Mouse (Mus musculus) hindbrain, embryonic 10.5 days (tissue): ENCODE results near the gene Atp1b2. TPM values are rescaled to one million over a fixed set of nuclear protein-coding genes. Genes with fewer than 3 reads are reported as not detected.
A peak's percentile ranks its signal among the peaks of the same experiment; 100 is the strongest.
"Not testable (repeated sequence)": the region's sequence is repeated elsewhere in the genome, so short reads cannot be mapped to it uniquely, and the experiment has no call there.

Experiments used
- DNase-seq: peaks from one replicate; pipeline ENCODE4 v3.0.0-alpha.2; 2017; ENCODE audit warnings: low spot score
- H3K27ac ChIP-seq: fragments of 300-500 bp; sonication (generic); 2 replicates; pipeline ENCODE4 v1.5.1; 2016; ENCODE audit warnings: mild to moderate bottlenecking, moderate library complexity
- H3K27me3 ChIP-seq: fragments of 300-500 bp; sonication (generic); 2 replicates; pipeline ENCODE4 v1.6.1; 2016; ENCODE audit warnings: mild to moderate bottlenecking; ENCODE audit not compliant: poor library complexity, insufficient read depth, severe bottlenecking
- H3K36me3 ChIP-seq: fragments of 300-500 bp; sonication (generic); 2 replicates; pipeline ENCODE4 v1.6.1; 2016; ENCODE audit warnings: mild to moderate bottlenecking, moderate library complexity
- H3K4me1 ChIP-seq: fragments of 300-500 bp; sonication (generic); replicated peaks from 2 replicates; pipeline ENCODE4 v1.6.1; 2016; ENCODE audit warnings: mild to moderate bottlenecking
- H3K4me3 ChIP-seq: fragments of 300-500 bp; sonication (generic); 2 replicates; pipeline ENCODE4 v1.5.1; 2016; ENCODE audit warnings: mild to moderate bottlenecking, moderate library complexity
- H3K9me3 ChIP-seq: fragments of 300-500 bp; sonication (generic); 2 replicates; pipeline ENCODE4 v1.6.1; 2016; ENCODE audit warnings: mild to moderate bottlenecking, moderate library complexity
- WGBS: fragments of 180-500 bp; shearing (Covaris S2); methylation state at CpG from one replicate; pipeline ENCODE4 v1.1.7; 2016; 5-methylcytosine and 5-hydroxymethylcytosine counted together
- polyA plus RNA-seq: library from polyadenylated mRNA; unstranded; fragments of >200 nt; fragmentation: Nextera tagmentation; extraction: Ambion mirVana; gene quantifications from 2 replicates; pipeline ENCODE4 v1.2.1, GENCODE M21; 2016

The Atp1b2 gene
- polyA plus RNA-seq, 1 experiment from 2014 or later: 7.8 TPM

DNA sequence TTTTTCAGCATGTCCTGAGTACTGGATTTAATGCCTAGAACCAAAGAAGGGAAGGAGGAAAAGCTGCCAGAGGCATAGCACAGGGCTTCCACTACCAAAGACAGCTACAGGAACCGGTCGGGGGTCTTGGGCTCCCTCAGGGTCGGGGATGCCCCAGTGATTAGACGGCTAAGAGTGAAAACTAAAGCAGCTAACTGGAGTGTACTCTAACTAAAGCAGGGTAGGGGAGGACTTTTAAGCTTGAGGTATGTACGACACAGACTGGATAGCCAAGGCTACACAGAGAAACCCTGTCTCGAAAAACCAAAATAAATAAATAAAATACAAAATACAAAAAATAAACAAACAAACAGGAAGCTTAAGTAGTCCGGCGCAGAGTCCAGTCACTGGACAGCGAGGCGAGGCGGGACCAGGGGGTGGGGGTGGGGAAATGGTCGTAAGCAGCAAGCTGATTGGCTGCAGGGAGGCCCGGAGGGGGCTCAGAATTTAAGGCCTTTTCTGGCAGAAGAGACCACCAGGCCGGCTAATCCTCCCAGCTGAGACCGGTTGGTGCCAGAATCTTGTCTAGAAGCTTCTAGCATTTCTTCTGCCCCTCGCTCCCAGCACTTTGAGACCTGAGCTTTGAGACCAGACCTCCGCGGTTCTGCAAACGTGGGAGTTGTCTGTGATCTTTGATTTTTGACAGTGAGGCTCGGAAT is 16.0 kb upstream of the Atp1b2 start, which contains the start of gene Sat2:
Gene Sat2 (plus strand): TSS at position 454 of the 698 bp plus-strand sequence.
- Histone ChIP-seq H3K4me3 (peak within 1 kb of the TSS; percentile 64), H3K27me3 (no peaks in the 10 kb centered on the region), H3K36me3 (no peaks in the 10 kb centered on the region), H3K4me1 (peaks cover 22% of the 10 kb centered on the region), H3K27ac (peak within 1 kb of the TSS; percentile 94), H3K9me3 (no peaks in the 10 kb centered on the region)
- WGBS: 1% methylated on average over 20 of the region's 20 CpGs
- DNase-seq: peak; percentile 87

DNA sequence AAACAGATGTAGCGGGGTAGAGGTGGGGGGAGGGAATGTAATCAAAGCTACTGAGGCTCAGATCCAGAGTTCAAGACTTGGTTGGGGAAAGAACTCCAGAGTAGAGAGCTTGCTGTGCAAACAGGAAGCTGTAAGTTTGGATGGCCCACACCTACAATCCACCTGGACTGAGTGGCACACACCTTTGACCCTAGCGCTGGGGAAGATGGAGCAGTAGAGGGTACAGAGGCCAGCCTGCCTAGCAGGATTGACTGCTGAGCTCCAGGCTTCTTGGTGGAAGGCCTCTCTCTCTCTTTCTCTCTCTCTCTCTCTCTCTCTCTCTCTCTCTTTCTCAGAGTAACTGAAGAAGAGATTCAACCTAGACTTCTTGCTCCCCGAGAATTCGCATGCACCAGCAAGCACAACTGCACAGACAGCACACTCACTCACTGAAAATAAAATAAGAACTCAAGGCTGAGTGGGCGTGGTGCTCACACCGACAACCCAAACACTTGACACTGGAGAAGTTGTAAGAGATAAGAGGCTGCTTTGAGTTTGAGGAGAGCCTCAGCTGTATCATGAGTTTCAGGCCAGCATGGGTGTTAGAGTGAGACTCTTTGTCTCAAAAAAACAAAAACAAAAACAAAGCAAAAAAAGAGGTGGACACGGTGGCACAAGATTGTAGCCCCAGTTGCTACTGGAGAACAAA is 14.8 kb upstream of the Atp1b2 start:
- H3K27ac ChIP-seq: no peak overlapping the region
- peaks cover 22% of the 10 kb centered on the region for H3K4me1 ChIP-seq
- H3K9me3 ChIP-seq: no peaks in the 10 kb centered on the region
- 85% methylated on average over 7 of the region's 7 CpGs for WGBS
- DNase-seq: no peak
- H3K4me3 ChIP-seq: no peak overlapping the region
- no peaks in the 10 kb centered on the region for H3K36me3 ChIP-seq
- peaks cover 8% of the 10 kb centered on the region; the same call in 1 of the 2 replicates for H3K27me3 ChIP-seq

DNA sequence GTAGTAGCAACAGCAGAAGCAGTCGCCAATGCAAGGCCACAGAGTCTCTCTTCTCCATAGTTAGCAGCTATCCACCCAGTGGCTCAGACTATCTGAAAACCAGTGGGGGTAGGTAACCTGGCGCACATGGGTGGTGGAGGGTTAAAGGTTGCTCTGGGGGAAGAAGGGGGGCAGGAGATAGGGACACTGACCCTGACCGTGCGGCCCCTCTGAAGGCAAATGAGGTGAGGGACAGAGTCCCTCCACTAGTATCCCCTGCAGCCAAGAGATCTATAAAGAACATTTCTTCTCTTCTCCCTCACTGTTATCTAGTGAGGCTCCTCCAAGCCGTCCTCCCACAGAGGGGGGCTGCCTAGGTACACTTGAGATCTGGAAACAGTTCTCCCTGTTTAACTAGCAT is 12.1 kb upstream of the Atp1b2 start, which contains the start of gene Shbg:
Gene Shbg (minus strand): TSS at position 101 of the 400 bp plus-strand sequence.
- Histone ChIP-seq H3K36me3 (no peaks in the 10 kb centered on the region), H3K27me3 (peaks cover 17% of the 10 kb centered on the region; the same call in 1 of the 2 replicates), H3K27ac (no peak within 1 kb of the TSS), H3K9me3 (no peaks in the 10 kb centered on the region), H3K4me1 (peaks cover 24% of the 10 kb centered on the region), H3K4me3 (no peak within 1 kb of the TSS)
- WGBS: 73% methylated on average over 5 of the region's 5 CpGs
- no peak for DNase-seq

DNA sequence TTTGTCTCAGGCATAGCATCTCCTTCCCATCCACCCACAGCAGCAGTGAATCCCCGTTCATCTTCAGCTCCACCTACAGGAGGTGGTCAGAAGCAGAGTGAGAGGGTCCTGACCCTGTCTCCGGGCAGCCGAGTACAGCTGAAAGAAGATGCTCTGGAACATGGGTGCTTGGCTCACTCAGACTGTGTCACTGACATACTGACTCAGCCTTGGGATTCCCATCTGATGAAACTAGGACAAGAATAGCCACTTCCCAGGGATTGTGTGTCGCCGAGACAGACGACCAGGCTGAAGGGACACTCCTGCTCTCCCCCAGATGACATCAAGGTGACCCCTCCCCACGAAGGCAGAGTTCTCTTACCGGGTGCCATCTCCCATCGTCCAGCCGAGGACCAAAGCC is 11.0 kb upstream of the Atp1b2 start:
- no peak overlapping the region for H3K4me3 ChIP-seq
- no peaks in the 10 kb centered on the region for H3K9me3 ChIP-seq
- no peak for DNase-seq
- WGBS: 55% methylated on average over 10 of the region's 10 CpGs
- H3K27me3 ChIP-seq: peaks cover 17% of the 10 kb centered on the region; the same call in 1 of the 2 replicates
- no peak overlapping the region for H3K27ac ChIP-seq
- no peaks in the 10 kb centered on the region for H3K36me3 ChIP-seq
- peaks cover 14% of the 10 kb centered on the region for H3K4me1 ChIP-seq

DNA sequence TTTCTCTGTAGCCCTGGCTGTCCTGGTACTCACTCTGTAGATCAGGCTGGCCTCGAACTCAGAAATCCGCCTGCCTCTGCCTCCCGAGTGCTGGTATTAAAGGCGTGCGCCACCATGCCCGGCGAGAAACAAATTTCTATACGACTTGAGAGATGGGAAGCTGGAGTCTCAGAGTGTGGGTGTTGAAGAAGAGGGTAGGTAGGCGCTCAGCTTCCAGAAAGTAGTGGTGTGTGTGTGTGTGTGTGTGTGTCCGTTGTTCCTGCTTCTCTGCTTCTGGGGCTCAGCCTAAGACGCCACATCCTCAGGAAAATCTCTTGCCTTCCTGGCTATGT is 8.5 kb upstream of the Atp1b2 start:
- H3K27ac ChIP-seq, H3K9me3 ChIP-seq, DNase-seq, H3K36me3 ChIP-seq, H3K4me1 ChIP-seq: not testable (repeated sequence)
- WGBS: 48% methylated on average over 11 of the region's 11 CpGs
- peaks cover 17% of the 10 kb centered on the region; the same call in 1 of the 2 replicates for H3K27me3 ChIP-seq
- H3K4me3 ChIP-seq: peak overlapping the region; percentile 34

DNA sequence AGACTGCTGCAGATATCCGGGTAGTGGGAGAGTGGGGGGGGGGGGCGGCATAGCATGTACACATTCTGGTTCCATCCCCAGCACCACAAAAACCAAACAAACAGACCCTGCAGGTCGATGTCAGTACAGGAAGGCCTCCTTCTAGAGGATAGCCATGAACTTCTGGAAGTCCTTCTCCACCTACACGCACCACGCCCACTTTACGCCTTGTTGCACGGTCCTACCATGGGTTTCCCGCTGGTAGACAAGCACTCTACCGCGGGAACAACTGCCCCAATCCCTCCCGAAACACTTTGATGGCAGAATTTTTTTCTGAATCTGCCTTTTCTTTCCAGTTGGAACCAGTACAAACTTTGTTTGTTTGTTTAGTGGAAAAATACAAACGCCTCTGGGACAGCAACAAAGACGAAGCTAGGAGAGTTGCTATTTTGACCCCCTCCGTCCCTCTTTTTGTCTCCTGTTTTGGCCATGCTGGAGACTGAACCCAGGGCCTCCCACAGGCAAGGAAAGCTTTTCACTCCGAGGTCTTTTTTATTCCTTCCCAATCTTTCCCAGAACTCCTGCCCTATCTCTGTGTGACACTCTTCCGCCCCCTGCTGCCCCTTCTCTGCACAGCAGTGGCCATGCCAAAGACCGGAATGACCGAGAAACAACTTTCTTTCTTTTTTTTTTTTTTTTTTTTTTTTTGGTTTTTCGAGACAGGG is 8.0 kb upstream of the Atp1b2 start:
- Histone ChIP-seq H3K9me3 (no peaks in the 10 kb centered on the region), H3K4me1 (peaks cover 9% of the 10 kb centered on the region), H3K27me3 (peaks cover 17% of the 10 kb centered on the region; the same call in 1 of the 2 replicates), H3K36me3 (no peaks in the 10 kb centered on the region), H3K4me3 (peak overlapping the region; percentile 34), H3K27ac (peak overlapping the region; percentile 82)
- DNase-seq: peak; percentile 88
- 9% methylated on average over 19 of the region's 19 CpGs for WGBS

DNA sequence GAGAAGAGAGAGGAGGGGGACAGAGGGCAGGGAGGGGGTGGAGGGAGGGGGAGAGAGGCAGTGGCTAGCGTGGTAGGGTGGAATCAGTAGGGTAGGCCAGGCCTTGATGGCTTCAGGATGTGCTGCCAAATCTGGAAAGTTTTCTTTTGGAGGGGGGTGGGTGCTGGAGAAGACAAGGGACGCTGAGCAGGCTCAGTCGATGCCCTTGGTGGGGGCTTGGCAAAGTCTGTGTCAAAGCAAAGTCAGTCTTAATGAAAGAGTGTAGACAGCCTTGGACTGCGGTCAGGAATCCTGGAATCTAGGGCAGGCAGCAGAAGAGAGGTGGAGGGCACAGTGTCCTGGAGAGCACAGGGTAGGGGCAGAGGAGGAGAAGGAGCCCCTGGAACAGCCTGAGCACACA is 5.2 kb upstream of the Atp1b2 start:
- Histone ChIP-seq H3K27ac (no peak overlapping the region), H3K27me3 (peaks cover 13% of the 10 kb centered on the region; the same call in 1 of the 2 replicates), H3K4me3 (no peak overlapping the region), H3K9me3 (no peaks in the 10 kb centered on the region), H3K36me3 (no peaks in the 10 kb centered on the region), H3K4me1 (peaks cover 15% of the 10 kb centered on the region)
- DNase-seq: no peak
- 63% methylated on average over 4 of the region's 4 CpGs for WGBS

DNA sequence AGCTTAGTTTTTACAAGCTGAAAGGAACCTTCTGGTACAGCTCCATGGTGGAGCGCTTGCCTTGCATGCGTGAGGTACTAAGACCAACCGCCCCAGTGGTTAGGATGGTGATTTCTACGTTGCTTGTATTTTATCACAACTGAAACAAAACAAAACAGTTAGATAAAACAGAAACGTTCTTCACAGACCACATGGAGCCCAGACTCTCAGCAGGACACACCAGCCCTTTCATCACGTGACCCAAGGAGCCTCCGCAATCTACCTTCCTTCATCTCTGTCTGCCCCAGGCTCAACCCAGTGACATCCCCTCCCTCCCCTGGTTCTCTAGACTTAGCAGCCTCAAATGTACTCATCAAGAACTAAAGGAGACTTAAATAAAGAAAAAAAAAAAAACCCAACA is 3.7 kb upstream of the Atp1b2 start:
- peaks cover 11% of the 10 kb centered on the region for H3K27me3 ChIP-seq
- no peak overlapping the region for H3K27ac ChIP-seq
- WGBS: 59% methylated on average over 7 of the region's 7 CpGs
- H3K4me3 ChIP-seq: no peak overlapping the region
- no peak for DNase-seq
- H3K4me1 ChIP-seq: peaks cover 26% of the 10 kb centered on the region
- no peaks in the 10 kb centered on the region for H3K36me3 ChIP-seq
- H3K9me3 ChIP-seq: no peaks in the 10 kb centered on the region

DNA sequence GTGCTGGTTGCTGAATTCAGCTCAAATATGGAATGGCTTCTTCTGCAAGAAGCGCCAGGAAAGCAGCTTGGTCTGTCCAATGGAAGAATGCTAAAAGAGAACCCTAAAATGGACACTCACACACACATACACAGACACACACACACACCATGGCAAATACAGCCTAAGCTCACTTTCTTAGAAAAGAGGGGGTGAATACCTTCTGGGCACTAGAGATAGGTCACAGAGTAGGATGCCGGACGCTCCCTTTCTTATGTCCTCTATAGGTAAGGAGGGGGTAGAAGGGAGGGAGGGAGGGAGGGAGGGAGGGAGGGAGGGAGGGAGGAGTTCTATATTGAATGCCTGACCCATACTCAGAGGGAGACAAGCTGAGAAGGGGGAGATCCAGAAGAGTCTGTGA is 2.8 kb upstream of the Atp1b2 start:
- Histone ChIP-seq H3K9me3 (no peaks in the 10 kb centered on the region), H3K27me3 (peaks cover 20% of the 10 kb centered on the region), H3K27ac (peak overlapping the region; percentile 24; the same call in 1 of the 2 replicates), H3K36me3 (no peaks in the 10 kb centered on the region), H3K4me1 (peaks cover 31% of the 10 kb centered on the region), H3K4me3 (no peak overlapping the region)
- no peak for DNase-seq
- 96% methylated on average over 3 of the region's 3 CpGs for WGBS

DNA sequence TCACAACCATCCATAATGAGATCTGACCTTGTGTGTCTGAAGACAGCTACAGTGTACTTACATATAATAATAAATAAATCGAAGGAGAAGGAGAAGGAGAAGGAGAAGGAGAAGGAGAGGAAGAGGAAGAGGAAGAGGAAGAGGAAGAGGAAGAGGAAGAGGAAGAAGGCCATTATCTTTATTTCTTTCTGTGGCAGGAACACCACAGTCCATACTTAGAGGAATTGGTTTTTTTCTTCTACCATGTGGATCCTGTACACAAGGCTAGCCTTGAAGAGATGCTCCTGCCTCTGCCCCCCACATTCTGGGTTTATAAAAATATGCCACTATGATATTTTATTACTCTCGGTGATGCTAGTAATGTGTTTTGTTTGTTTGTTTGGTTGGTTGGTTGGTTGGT is 1.1 kb upstream of the Atp1b2 start:
- Histone ChIP-seq H3K4me3 (no peak overlapping the region; the same call in 1 of the 2 replicates), H3K27ac (no peak overlapping the region)
- no peak for DNase-seq

DNA sequence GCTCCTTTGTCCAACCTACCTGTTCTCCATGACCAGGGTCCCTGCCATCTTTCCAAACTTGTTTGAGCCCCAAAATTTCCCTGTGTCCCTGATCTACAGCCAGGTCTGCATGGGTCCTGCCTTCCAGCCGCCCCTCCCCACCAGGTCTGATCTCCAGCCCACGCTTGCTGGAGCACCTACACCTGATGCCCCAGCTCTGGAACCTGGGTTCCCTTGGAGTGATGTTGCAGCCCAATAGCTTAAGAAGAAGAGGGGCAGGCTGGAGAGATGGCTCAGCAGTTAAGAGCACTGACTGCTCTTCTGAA is 701 bp upstream of the Atp1b2 start:
- DNase-seq: no peak
- Histone ChIP-seq H3K4me3 (peak overlapping the region; percentile 76), H3K27me3 (peaks cover 29% of the 10 kb centered on the region), H3K9me3 (no peaks in the 10 kb centered on the region), H3K36me3 (no peaks in the 10 kb centered on the region), H3K4me1 (peaks cover 32% of the 10 kb centered on the region), H3K27ac (peak overlapping the region; percentile 71)
- WGBS: 68% methylated on average over 2 of the region's 2 CpGs

More for the DNA sequence above, 1.1 kb upstream of the Atp1b2 start:
- 83% methylated on average over 2 of the region's 2 CpGs for WGBS
- Histone ChIP-seq H3K4me1 (peaks cover 28% of the 10 kb centered on the region), H3K9me3 (no peaks in the 10 kb centered on the region), H3K36me3 (no peaks in the 10 kb centered on the region), H3K27me3 (peaks cover 29% of the 10 kb centered on the region)

DNA sequence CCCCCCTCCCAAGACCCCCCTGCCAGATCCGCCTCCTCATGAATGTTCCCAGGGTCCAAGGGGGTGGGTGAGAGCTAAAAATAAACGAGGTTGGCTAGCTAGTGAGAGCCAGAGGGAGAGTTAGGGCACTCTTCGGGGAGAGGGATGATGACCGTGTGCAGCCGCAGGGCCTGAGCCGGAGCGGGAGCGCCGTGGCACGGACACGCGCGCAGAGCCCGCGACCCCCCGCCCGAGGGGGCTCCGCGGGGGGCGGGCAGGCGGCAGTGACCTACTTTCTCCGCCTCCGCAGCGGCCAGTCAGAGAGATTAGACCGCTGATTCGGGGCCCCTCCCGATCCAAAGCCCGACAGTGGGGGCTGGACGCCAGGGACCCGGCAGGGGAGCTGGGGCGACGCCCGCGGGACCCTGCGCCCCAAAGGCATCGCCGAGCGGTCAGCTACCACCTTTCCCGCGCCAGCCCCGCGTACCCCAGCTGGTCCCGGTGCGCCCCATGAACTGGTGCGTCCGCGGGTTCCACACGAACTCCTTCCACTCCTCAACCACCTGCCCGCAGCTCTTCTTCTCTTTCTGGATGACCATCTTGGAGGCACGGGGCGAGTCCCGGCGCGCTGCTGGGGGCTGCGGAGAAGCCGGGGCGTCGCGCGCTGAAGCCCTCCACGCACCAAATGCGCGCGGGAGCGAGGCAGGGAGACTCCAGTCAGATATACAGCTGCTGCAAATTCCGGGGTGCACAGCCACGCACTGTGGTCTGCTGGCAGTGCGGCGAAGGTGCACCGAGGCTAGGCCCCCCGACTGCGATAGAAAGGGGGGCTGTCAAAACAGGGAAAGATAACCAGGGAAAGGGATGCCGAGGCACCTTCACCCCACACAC is 712 bp downstream of the Atp1b2 start:
- H3K4me1 ChIP-seq: peaks cover 46% of the 10 kb centered on the region
- H3K27me3 ChIP-seq: peaks cover 32% of the 10 kb centered on the region
- no peaks in the 10 kb centered on the region for H3K36me3 ChIP-seq
- peak overlapping the region; percentile 86 for H3K27ac ChIP-seq
- H3K9me3 ChIP-seq: no peaks in the 10 kb centered on the region
- peak; percentile 43 for DNase-seq
- peak overlapping the region; percentile 76 for H3K4me3 ChIP-seq
- WGBS: under 1% methylated on average over 73 of the region's 73 CpGs
